Mouse (Mus musculus) kidney, adult 2 months (tissue): ENCODE measurements around the gene Wdr66.

ENCODE experiments used
- CTCF ChIP-seq: fragments of 200-500 bp; conservative IDR thresholded peaks from 2 replicates; pipeline ENCODE4 v1.5.1; 2011; ENCODE audit warnings: low read depth, mild to moderate bottlenecking, control low read depth, low read length, moderate library complexity, mixed read lengths; ENCODE audit not compliant: insufficient read depth, insufficient read length
- POLR2A ChIP-seq: fragments of 200-500 bp; IDR thresholded peaks from one replicate; pipeline ENCODE4 v1.6.1; 2011; ENCODE audit warnings: low read depth, low read length, control low read depth

- TF ChIP-seq CTCF (no peak), POLR2A (no peak)
Observed at GRCm38 (mm10) chr5:123317992-123318391, 66.1 kb downstream of the Wdr66 start.
